In genomic region chr17:75199694-75200093, GRCm38 (mm10) we compare ENCODE assay signal across 15 mouse cellular contexts.
DNase-seq lines count a peak whose midpoint lies in the region; ATAC-seq and TF ChIP-seq lines count a peak whose summit lies in the region.
"Had no signal": no experiment of that assay in that cellular context is flagged by ENCODE, and none has a peak within 500 bp of the region (broad histone marks: within the 10 kb centered on the region; RNA-seq: fewer than 3 reads in every experiment).

No protein-coding gene starts in this region.

- peak overlapping the region; percentile 48 for H3K27ac ChIP-seq in embryonic fibroblast, embryonic 13.5 days (ENCODE audit: insufficient read depth, low read length)
- H3K27ac ChIP-seq in hindbrain, embryonic 16.5 days (ENCODE audit: low read depth, low read length): no peak overlapping the region
- H3K27ac ChIP-seq: forebrain, embryonic 13.5 days; limb, embryonic 13.5 days; stomach, postnatal 0 days had no signal

- no peaks in the 10 kb centered on the region for H3K9me3 ChIP-seq in hindbrain, embryonic 16.5 days (ENCODE audit: control insufficient read depth, low read length)
- H3K9me3 ChIP-seq: forebrain, embryonic 13.5 days; limb, embryonic 13.5 days had no signal

- WGBS in hindbrain, embryonic 16.5 days: 73% methylated on average over 9 of the region's 9 CpGs

- no peak for ATAC-seq in hindbrain, embryonic 16.5 days
- ATAC-seq: forebrain, embryonic 13.5 days had no signal

- no peaks in the 10 kb centered on the region for H3K36me3 ChIP-seq in hindbrain, embryonic 16.5 days (ENCODE audit: control insufficient read depth, insufficient read depth, low read length)

- H3K4me2 ChIP-seq in hindbrain, embryonic 16.5 days (ENCODE audit: low read length): no peak overlapping the region
- H3K4me2 ChIP-seq: forebrain, embryonic 13.5 days; limb, embryonic 13.5 days had no signal

- TF ChIP-seq POLR2A in embryonic fibroblast, embryonic 13.5 days (IDR thresholded peaks at IDR 0.05; ENCODE audit: low read depth, low read length): no peak

- DNase-seq in testis, postnatal 14 days (ENCODE audit: low spot score): peak; percentile 4
- DNase-seq in testis, postnatal 10 days (ENCODE audit: low spot score): no peak
- DNase-seq in lung, postnatal 25 days (ENCODE audit: low spot score): peak; percentile 33
- no peak for DNase-seq in frontal cortex, postnatal 36 days (ENCODE audit: low spot score in 2 of 2)
- DNase-seq in ovary, postnatal 36 days (ENCODE audit: low spot score): no peak
- DNase-seq in left cerebral cortex, adult 9 months (ENCODE audit: low spot score in 2 of 2): no peak
- DNase-seq: cerebellum, postnatal 25 days; gastrocnemius, postnatal 10 days; heart, postnatal 10 days; kidney, postnatal 25 days had no signal

- H3K27me3 ChIP-seq in hindbrain, embryonic 16.5 days (replicated peaks; ENCODE audit: control insufficient read depth, insufficient read depth, low read length): no peaks in the 10 kb centered on the region
- H3K27me3 ChIP-seq: forebrain, embryonic 13.5 days; limb, embryonic 13.5 days had no signal

- no peak for TF ChIP-seq CTCF in embryonic fibroblast, embryonic 13.5 days (IDR thresholded peaks at IDR 0.05; ENCODE audit: borderline replicate concordance, insufficient read depth, low read length)

- no peak overlapping the region for H3K9ac ChIP-seq in hindbrain, embryonic 16.5 days (ENCODE audit: low read depth, low read length)
- H3K9ac ChIP-seq: forebrain, embryonic 13.5 days; limb, embryonic 13.5 days had no signal

- H3K4me1 ChIP-seq in embryonic fibroblast, embryonic 13.5 days (ENCODE audit: control insufficient read depth, insufficient read depth, low read length): peaks cover 7% of the 10 kb centered on the region
- no peaks in the 10 kb centered on the region for H3K4me1 ChIP-seq in hindbrain, embryonic 16.5 days (ENCODE audit: control insufficient read depth, insufficient read depth, low read depth, low read length)
- H3K4me1 ChIP-seq: forebrain, embryonic 13.5 days had no signal

- no peak overlapping the region for H3K4me3 ChIP-seq in embryonic fibroblast, embryonic 13.5 days (ENCODE audit: insufficient read depth, low read length)
- no peak overlapping the region for H3K4me3 ChIP-seq in hindbrain, embryonic 16.5 days (ENCODE audit: low read length)
- H3K4me3 ChIP-seq: forebrain, embryonic 13.5 days; limb, embryonic 13.5 days had no signal

Comparison
In these comparisons a context has a peak if more than half of its experiments do, and no peak if none do; other contexts are left out.
1. DNase-seq: peak in testis, postnatal 14 days (single experiment) and lung, postnatal 25 days (single experiment); none in testis, postnatal 10 days (single experiment), frontal cortex, postnatal 36 days (0 of 2), ovary, postnatal 36 days (single experiment) and left cerebral cortex, adult 9 months (0 of 2).